Mouse (Mus musculus) thymus, adult 2 months (tissue): Measurements from ENCODE around the gene Map3k4. TPM values are rescaled to one million over a fixed set of nuclear protein-coding genes. Genes with fewer than 3 reads are reported as not detected.

Experiments used
- DNase-seq: peaks from one replicate; pipeline ENCODE4 v3.0.0; 2021
- H3K27ac ChIP-seq: fragments of 200-500 bp; 2 replicates; pipeline ENCODE4 v1.5.1; 2012; ENCODE audit warnings: low read length, control low read depth; ENCODE audit not compliant: control insufficient read depth, insufficient read depth
- H3K27me3 ChIP-seq: fragments of 200-500 bp; 2 replicates; pipeline ENCODE4 v1.6.1; 2012; ENCODE audit warnings: mild to moderate bottlenecking, low read length, moderate library complexity, mixed read lengths; ENCODE audit not compliant: control insufficient read depth, insufficient read depth
- H3K36me3 ChIP-seq: fragments of 200-500 bp; 2 replicates; pipeline ENCODE4 v1.6.1; 2012; ENCODE audit warnings: mild to moderate bottlenecking, low read length, moderate library complexity; ENCODE audit not compliant: control insufficient read depth, insufficient read depth
- H3K4me1 ChIP-seq: fragments of 200-500 bp; replicated peaks from 2 replicates; pipeline ENCODE4 v1.6.1; 2012; ENCODE audit warnings: low read length; ENCODE audit not compliant: control insufficient read depth, insufficient read depth
- H3K4me3 ChIP-seq: fragments of 200-500 bp; 2 replicates; pipeline ENCODE4 v1.5.1; 2012; ENCODE audit warnings: mild to moderate bottlenecking, low read length, control low read depth, moderate library complexity; ENCODE audit not compliant: control insufficient read depth, insufficient read depth
- CTCF ChIP-seq: fragments of 200-500 bp; IDR thresholded peaks from 2 replicates; pipeline ENCODE4 v1.5.1; 2012; ENCODE audit warnings: mild to moderate bottlenecking, control low read depth, low read length, moderate library complexity, borderline replicate concordance; ENCODE audit not compliant: control insufficient read depth, poor library complexity, insufficient read depth; ENCODE audit errors: extremely low read depth
- POLR2A ChIP-seq: fragments of 200-500 bp; IDR thresholded peaks from 2 replicates; pipeline ENCODE4 v1.6.1; 2012; ENCODE audit warnings: mild to moderate bottlenecking, low read length, control low read depth, moderate library complexity; ENCODE audit not compliant: control insufficient read depth, poor library complexity, insufficient read depth; ENCODE audit errors: extremely low read depth
- WGBS: fragments of 180-500 bp; shearing (Covaris S2); methylation state at CpG from one replicate; pipeline ENCODE4 v1.1.7; 2018; 5-methylcytosine and 5-hydroxymethylcytosine counted together
- polyA plus RNA-seq: library from polyadenylated mRNA; depleted of rRNA; stranded (reverse); fragments of >200 nt; gene quantifications from 2 replicates; pipeline ENCODE4 v1.2.3, GENCODE M21; 2012; rRNA removed

Gene Map3k4
- 27.7 and 43.4 TPM in 2 replicates for polyA plus RNA-seq

- WGBS = under 1% methylated on average over 39 of the region's 39 CpGs
- Histone ChIP-seq H3K4me1 (peaks cover 3% of the 10 kb centered on the region; the same call in 1 of the 2 replicates), H3K36me3 (no peaks in the 10 kb centered on the region), H3K4me3 (peak within 1 kb of the TSS; percentile 84), H3K27ac (peak within 1 kb of the TSS; percentile 28; the same call in 1 of the 2 replicates), H3K27me3 (no peaks in the 10 kb centered on the region)
- 0 out of 2 replicates have a peak, but pooled peaks have one; percentile 10 for TF ChIP-seq CTCF
- TF ChIP-seq POLR2A = peak; percentile 52; the same call in 1 of the 2 replicates
- peak; percentile 85 for DNase-seq
Observed at GRCm38 (mm10) chr17:12318663-12319201, at the start of gene Map3k4. Gene Map3k4, minus strand, starts transcription at chr17:12318796.

GRCm38 (mm10) chr17:12367373-12367930 lies 48.9 kb upstream of the Map3k4 start:
- no peaks in the 10 kb centered on the region for H3K36me3 ChIP-seq
- DNase-seq = peak; percentile 64
- H3K27ac ChIP-seq = no peak overlapping the region
- peak; percentile 39; the same call in 1 of the 2 replicates for TF ChIP-seq CTCF
- no peak for TF ChIP-seq POLR2A
- H3K4me3 ChIP-seq = no peak overlapping the region
- WGBS = 32% methylated on average over 5 of the region's 5 CpGs
- no peaks in the 10 kb centered on the region for H3K27me3 ChIP-seq
- H3K4me1 ChIP-seq = peaks cover 4% of the 10 kb centered on the region

- no peaks in the 10 kb centered on the region for H3K27me3 ChIP-seq
- H3K36me3 ChIP-seq = no peaks in the 10 kb centered on the region
- 34% methylated on average over 8 of the region's 8 CpGs for WGBS
- DNase-seq = no peak
- H3K27ac ChIP-seq = no peak overlapping the region
- TF ChIP-seq POLR2A = no peak
- no peak for TF ChIP-seq CTCF
- H3K4me3 ChIP-seq = no peak overlapping the region
- no peaks in the 10 kb centered on the region for H3K4me1 ChIP-seq
Observed at GRCm38 (mm10) chr17:12364426-12364735, 45.8 kb upstream of the Map3k4 start.

GRCm38 (mm10) chr17:12363601-12364425 lies 45.2 kb upstream of the Map3k4 start:
- no peak for DNase-seq
- H3K4me3 ChIP-seq = no peak overlapping the region
- 50% methylated on average over 11 of the region's 11 CpGs for WGBS
- no peak overlapping the region for H3K27ac ChIP-seq
- H3K27me3 ChIP-seq = no peaks in the 10 kb centered on the region
- no peaks in the 10 kb centered on the region for H3K4me1 ChIP-seq
- TF ChIP-seq CTCF (no peak), POLR2A (no peak)
- no peaks in the 10 kb centered on the region for H3K36me3 ChIP-seq

GRCm38 (mm10) chr17:12359876-12360275 lies 41.3 kb upstream of the Map3k4 start:
- DNase-seq = no peak
- TF ChIP-seq POLR2A (no peak), CTCF (no peak)
- Histone ChIP-seq H3K4me1 (no peaks in the 10 kb centered on the region), H3K27me3 (no peaks in the 10 kb centered on the region), H3K36me3 (no peaks in the 10 kb centered on the region), H3K27ac (no peak overlapping the region), H3K4me3 (no peak overlapping the region)
- WGBS = 85% methylated on average over 15 of the region's 15 CpGs

GRCm38 (mm10) chr17:12352781-12353180 lies 34.2 kb upstream of the Map3k4 start:
- H3K27me3 ChIP-seq = no peaks in the 10 kb centered on the region
- no peaks in the 10 kb centered on the region for H3K36me3 ChIP-seq
- no peak overlapping the region for H3K4me3 ChIP-seq
- no peaks in the 10 kb centered on the region for H3K4me1 ChIP-seq
- TF ChIP-seq POLR2A (no peak), CTCF (no peak)
- H3K27ac ChIP-seq = no peak overlapping the region
- WGBS = 59% methylated on average over 1 of the region's 1 CpGs
- no peak for DNase-seq

- TF ChIP-seq POLR2A = no peak
- TF ChIP-seq CTCF = no peak
- Histone ChIP-seq H3K27me3 (no peaks in the 10 kb centered on the region), H3K36me3 (no peaks in the 10 kb centered on the region), H3K27ac (no peak overlapping the region), H3K4me1 (no peaks in the 10 kb centered on the region), H3K4me3 (no peak overlapping the region)
- 92% methylated on average over 6 of the region's 6 CpGs for WGBS
- no peak for DNase-seq
Observed at GRCm38 (mm10) chr17:12351564-12351963, 33.0 kb upstream of the Map3k4 start.
